Comparison of ENCODE assay signal across 16 mouse cellular contexts in the genomic region with DNA sequence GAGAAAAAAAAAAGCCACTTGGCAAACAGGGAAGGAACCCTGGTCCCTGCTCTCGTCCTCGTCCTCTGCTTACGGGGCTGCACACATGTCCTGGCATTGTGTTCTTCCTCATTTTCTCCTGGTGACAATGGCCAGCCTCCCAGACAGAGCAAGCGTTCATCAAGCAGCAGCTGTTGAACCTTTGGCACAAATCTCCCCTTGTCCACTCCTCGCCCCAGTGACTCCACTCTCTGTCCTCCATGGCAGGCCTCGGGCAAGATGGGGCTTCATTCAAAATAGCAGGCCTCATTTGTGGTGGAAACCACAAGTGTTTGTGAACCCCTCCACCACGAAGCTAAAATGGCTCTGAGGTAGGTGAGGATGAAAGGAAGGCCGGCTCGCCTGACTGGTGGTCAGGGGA. TPM values are rescaled to one million over a fixed set of nuclear protein-coding genes. Genes with fewer than 3 reads are reported as not detected.
DNase-seq lines count a peak whose midpoint lies in the region; ATAC-seq and TF ChIP-seq lines count a peak whose summit lies in the region.
"Had no signal": no experiment of that assay in that cellular context is flagged by ENCODE, and none has a peak within 500 bp of the region (broad histone marks: within the 10 kb centered on the region; RNA-seq: fewer than 3 reads in every experiment).

No protein-coding gene starts in this region.

- TF ChIP-seq CTCF in forebrain, postnatal 0 days (IDR thresholded peaks at IDR 0.05; ENCODE audit: low read depth): no peak

- 44% methylated on average over 9 of the region's 9 CpGs for WGBS in forebrain, postnatal 0 days
- 52% methylated on average over 9 of the region's 9 CpGs for WGBS in forebrain, embryonic 13.5 days
- WGBS in midbrain, embryonic 10.5 days: 55% methylated on average over 9 of the region's 9 CpGs
- whole genome bisulfite sequencing in midbrain, embryonic 13.5 days: 33% methylated on average over 9 of the region's 9 CpGs
- WGBS in hindbrain, embryonic 12.5 days: 43% methylated on average over 9 of the region's 9 CpGs
- WGBS in neural tube, embryonic 14.5 days: 39% methylated on average over 9 of the region's 9 CpGs

- H3K9ac ChIP-seq in forebrain, postnatal 0 days: no peak overlapping the region
- no peak overlapping the region for H3K9ac ChIP-seq in forebrain, embryonic 13.5 days
- no peak overlapping the region for H3K9ac ChIP-seq in midbrain, embryonic 13.5 days (replicated peaks)
- no peak overlapping the region for H3K9ac ChIP-seq in hindbrain, embryonic 12.5 days
- no peak overlapping the region for H3K9ac ChIP-seq in neural tube, embryonic 14.5 days (replicated peaks; ENCODE audit: low read depth, low read length)
- H3K9ac ChIP-seq: heart, embryonic 15.5 days had no signal

- peak overlapping the region; percentile 29; the same call in 1 of the 2 replicates for H3K27ac ChIP-seq in forebrain, postnatal 0 days (ENCODE audit: low read depth, low read length)
- H3K27ac ChIP-seq in forebrain, embryonic 13.5 days: no peak overlapping the region; the same call in 1 of the 2 replicates
- peak overlapping the region; percentile 74 for H3K27ac ChIP-seq in midbrain, embryonic 10.5 days (replicated peaks)
- H3K27ac ChIP-seq in midbrain, embryonic 13.5 days: no peak overlapping the region; the same call in 1 of the 2 replicates
- H3K27ac ChIP-seq in hindbrain, embryonic 12.5 days: 0 out of 2 replicates have a peak overlapping the region, but pooled peaks have one; percentile 13
- peak overlapping the region; percentile 48; the same call in 1 of the 2 replicates for H3K27ac ChIP-seq in neural tube, embryonic 14.5 days (ENCODE audit: low read depth, low read length)
- H3K27ac ChIP-seq: heart, embryonic 15.5 days; left cerebral cortex, adult 2 months; macrophage had no signal

- H3K9me3 ChIP-seq in forebrain, postnatal 0 days (ENCODE audit: low read length): no peaks in the 10 kb centered on the region
- no peaks in the 10 kb centered on the region for H3K9me3 ChIP-seq in forebrain, embryonic 13.5 days (replicated peaks)
- H3K9me3 ChIP-seq in midbrain, embryonic 10.5 days (replicated peaks): no peaks in the 10 kb centered on the region
- H3K9me3 ChIP-seq in midbrain, embryonic 13.5 days: no peaks in the 10 kb centered on the region
- H3K9me3 ChIP-seq in hindbrain, embryonic 12.5 days (replicated peaks): no peaks in the 10 kb centered on the region
- no peaks in the 10 kb centered on the region for H3K9me3 ChIP-seq in neural tube, embryonic 14.5 days (ENCODE audit: control insufficient read depth, low read length)
- H3K9me3 ChIP-seq: heart, embryonic 15.5 days had no signal

- no peak overlapping the region for H3K4me2 ChIP-seq in forebrain, postnatal 0 days (ENCODE audit: low read depth)
- H3K4me2 ChIP-seq in forebrain, embryonic 13.5 days: no peak overlapping the region
- H3K4me2 ChIP-seq in midbrain, embryonic 13.5 days (replicated peaks): no peak overlapping the region
- no peak overlapping the region for H3K4me2 ChIP-seq in hindbrain, embryonic 12.5 days (replicated peaks)
- no peak overlapping the region for H3K4me2 ChIP-seq in neural tube, embryonic 14.5 days (ENCODE audit: low read depth, low read length)
- H3K4me2 ChIP-seq: heart, embryonic 15.5 days had no signal

- no peak for ATAC-seq in forebrain, postnatal 0 days
- ATAC-seq in forebrain, embryonic 13.5 days: no peak
- no peak for ATAC-seq in midbrain, embryonic 13.5 days
- ATAC-seq in hindbrain, embryonic 12.5 days (ENCODE audit: low FRiP score): peak; percentile 36; the same call in 1 of the 2 replicates
- no peak for ATAC-seq in neural tube, embryonic 14.5 days (ENCODE audit: low read depth)

- no peak overlapping the region for H3K4me3 ChIP-seq in forebrain, postnatal 0 days (ENCODE audit: low read depth, low read length)
- H3K4me3 ChIP-seq in forebrain, embryonic 13.5 days: no peak overlapping the region
- H3K4me3 ChIP-seq in midbrain, embryonic 10.5 days: no peak overlapping the region
- H3K4me3 ChIP-seq in midbrain, embryonic 13.5 days (replicated peaks): no peak overlapping the region
- no peak overlapping the region for H3K4me3 ChIP-seq in hindbrain, embryonic 12.5 days
- no peak overlapping the region for H3K4me3 ChIP-seq in neural tube, embryonic 14.5 days (ENCODE audit: low read depth, low read length)
- H3K4me3 ChIP-seq: erythroblast, embryonic 14.5 days; heart, embryonic 15.5 days; left cerebral cortex, adult 2 months had no signal

- no peak for DNase-seq in forebrain, postnatal 0 days
- peak; percentile 26 for DNase-seq in midbrain, embryonic 10.5 days (ENCODE audit: low spot score)
- no peak for DNase-seq in right cerebral cortex, postnatal 14 days
- no peak for DNase-seq in ovary, postnatal 36 days (ENCODE audit: low spot score)
- DNase-seq: B cell, adult 2 months; cerebellum, adult 18-20 months; gastrocnemius, postnatal 10 days; right cerebral cortex, adult 18-20 months had no signal

- no peaks in the 10 kb centered on the region for H3K36me3 ChIP-seq in forebrain, postnatal 0 days (ENCODE audit: insufficient read depth)
- H3K36me3 ChIP-seq in forebrain, embryonic 13.5 days (ENCODE audit: poor library complexity, severe bottlenecking): no peaks in the 10 kb centered on the region
- H3K36me3 ChIP-seq in midbrain, embryonic 10.5 days: no peaks in the 10 kb centered on the region
- H3K36me3 ChIP-seq in midbrain, embryonic 13.5 days: no peaks in the 10 kb centered on the region
- no peaks in the 10 kb centered on the region for H3K36me3 ChIP-seq in hindbrain, embryonic 12.5 days
- H3K36me3 ChIP-seq in neural tube, embryonic 14.5 days (ENCODE audit: control insufficient read depth, insufficient read depth, low read length): no peaks in the 10 kb centered on the region
- H3K36me3 ChIP-seq: heart, embryonic 15.5 days had no signal

- no peaks in the 10 kb centered on the region for H3K27me3 ChIP-seq in forebrain, postnatal 0 days (ENCODE audit: insufficient read depth, low read length)
- no peaks in the 10 kb centered on the region for H3K27me3 ChIP-seq in forebrain, embryonic 13.5 days
- peaks cover 4% of the 10 kb centered on the region; the same call in 1 of the 2 replicates for H3K27me3 ChIP-seq in midbrain, embryonic 10.5 days (ENCODE audit: low read depth, poor library complexity, severe bottlenecking)
- peaks cover 6% of the 10 kb centered on the region for H3K27me3 ChIP-seq in midbrain, embryonic 13.5 days
- H3K27me3 ChIP-seq in hindbrain, embryonic 12.5 days: no peaks in the 10 kb centered on the region
- no peaks in the 10 kb centered on the region for H3K27me3 ChIP-seq in neural tube, embryonic 14.5 days (ENCODE audit: control insufficient read depth, insufficient read depth, low read length)
- H3K27me3 ChIP-seq: heart, embryonic 15.5 days had no signal

- H3K4me1 ChIP-seq in forebrain, postnatal 0 days (ENCODE audit: insufficient read depth): peaks cover 16% of the 10 kb centered on the region
- peaks cover 20% of the 10 kb centered on the region; the same call in 1 of the 2 replicates for H3K4me1 ChIP-seq in forebrain, embryonic 13.5 days
- H3K4me1 ChIP-seq in midbrain, embryonic 10.5 days: peaks cover 37% of the 10 kb centered on the region
- peaks cover 26% of the 10 kb centered on the region for H3K4me1 ChIP-seq in midbrain, embryonic 13.5 days (replicated peaks)
- peaks cover 27% of the 10 kb centered on the region for H3K4me1 ChIP-seq in hindbrain, embryonic 12.5 days
- peaks cover 5% of the 10 kb centered on the region for H3K4me1 ChIP-seq in neural tube, embryonic 14.5 days (ENCODE audit: control insufficient read depth, insufficient read depth, low read length)

RNA-seq across cellular contexts. Expression of gene Igsf3, which starts 11.0 kb away (rescaled TPM):
- total RNA-seq in forebrain, postnatal 0 days (2014; rRNA removed): 54.8 and 74.0 TPM in 2 replicates
- 59.9 and 77.0 TPM in 2 replicates for polyA plus RNA-seq in forebrain, postnatal 0 days (2015; fragmentation: Nextera tagmentation; extraction: Ambion mirVana)
- 39.7 and 42.2 TPM in 2 replicates for polyA plus RNA-seq in forebrain, embryonic 13.5 days (2015; fragmentation: Nextera tagmentation; extraction: Ambion mirVana)
- 22.7 and 29.7 TPM in 2 replicates for polyA plus RNA-seq in midbrain, embryonic 10.5 days (2016; fragmentation: Nextera tagmentation; extraction: Ambion mirVana)
- 75.5 and 79.1 TPM in 2 replicates for polyA plus RNA-seq in midbrain, embryonic 13.5 days (2015; fragmentation: Nextera tagmentation; extraction: Ambion mirVana)
- polyA plus RNA-seq in hindbrain, embryonic 12.5 days (2016; fragmentation: Nextera tagmentation; extraction: Ambion mirVana): 61.9 and 66.4 TPM in 2 replicates
- 58.8 and 66.4 TPM in 2 replicates for polyA plus RNA-seq in neural tube, embryonic 14.5 days (2014; fragmentation: Nextera tagmentation; extraction: Ambion mirVana)

Comparison
In these comparisons a context has a peak if more than half of its experiments do, and no peak if none do; other contexts are left out.
1. H3K27ac ChIP-seq: peak in forebrain, postnatal 0 days (single experiment), midbrain, embryonic 10.5 days (single experiment), hindbrain, embryonic 12.5 days (single experiment) and neural tube, embryonic 14.5 days (single experiment); none in forebrain, embryonic 13.5 days (single experiment) and midbrain, embryonic 13.5 days (single experiment).